Mouse (Mus musculus): Measurements from ENCODE around the gene Lmx1b. TPM values are rescaled to one million over a fixed set of nuclear protein-coding genes. Genes with fewer than 3 reads are reported as not detected.

The Lmx1b gene
- polyA plus RNA-seq, 1 experiment: not detected

- H3K36me3 ChIP-seq (ENCODE audit: control insufficient read depth, insufficient read depth, low read length): no peaks in the 10 kb centered on the region
Measured at GRCm38 (mm10) chr2:33678950-33679654, 38.8 kb upstream of the Lmx1b start.

DNA sequence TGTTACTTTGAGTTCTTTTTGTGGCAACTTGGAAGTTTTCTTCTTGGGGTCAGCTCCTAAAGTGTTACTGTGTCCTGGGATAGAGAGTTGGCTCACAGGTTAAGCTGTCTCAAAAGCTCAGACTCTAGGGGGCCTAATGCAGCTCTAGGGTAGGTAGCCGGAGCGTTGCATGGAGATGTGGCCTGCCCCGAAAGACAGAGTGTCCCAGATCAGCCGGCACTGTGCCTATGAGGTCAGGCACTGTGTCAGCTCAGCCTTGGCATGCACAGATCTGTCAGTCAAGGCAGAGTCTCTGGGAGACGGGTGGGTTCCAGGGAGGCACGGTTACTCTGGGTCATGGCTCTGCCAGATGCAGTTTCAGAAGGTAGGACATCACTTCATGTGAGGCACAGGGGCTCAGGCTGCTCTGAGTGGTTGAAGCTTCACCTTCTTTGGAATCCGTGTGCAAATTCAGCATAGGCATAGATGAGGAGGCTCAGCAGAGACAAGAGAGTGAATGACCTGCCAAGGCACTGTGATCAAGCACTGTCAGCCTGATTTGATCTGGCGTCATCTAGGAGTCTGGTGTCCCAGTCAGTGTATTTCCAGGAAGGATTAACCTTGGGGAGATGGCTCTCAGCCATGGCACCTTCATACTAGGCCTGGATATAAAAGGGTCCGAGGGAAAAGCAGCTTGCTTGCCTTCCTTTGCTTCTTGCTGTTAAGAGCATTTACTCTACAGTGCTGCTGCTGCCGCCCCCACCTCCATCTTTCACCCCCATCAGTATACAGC lies 32.6 kb upstream of the Lmx1b start:
- WGBS: 87% methylated on average over 10 of the region's 10 CpGs
- no peak overlapping the region for H3K4me3 ChIP-seq (ENCODE audit: extremely low read depth, insufficient read depth, insufficient read length)
- no peak for DNase-seq (ENCODE audit: low read depth in 1 of 2, low spot score in 2 of 2)
- no peaks in the 10 kb centered on the region for H3K27me3 ChIP-seq (ENCODE audit: control insufficient read depth, insufficient read depth, low read length)
- H3K36me3 ChIP-seq (ENCODE audit: control insufficient read depth, insufficient read depth, low read length): no peaks in the 10 kb centered on the region
- H3K4me1 ChIP-seq (ENCODE audit: control insufficient read depth, insufficient read depth, insufficient read length): no peaks in the 10 kb centered on the region
- TF ChIP-seq CTCF (IDR thresholded peaks at IDR 0.05; ENCODE audit: extremely low read depth, insufficient read depth, insufficient read length, insufficient replicate concordance) (no peak), POLR2A (IDR thresholded peaks at IDR 0.05; ENCODE audit: low read depth, low read length) (no peak)
- H3K27ac ChIP-seq (ENCODE audit: insufficient read depth, low read length): no peak overlapping the region

More at GRCm38 (mm10) chr2:33678950-33679654, 38.8 kb upstream of the Lmx1b start:
- Histone ChIP-seq H3K27me3 (ENCODE audit: control insufficient read depth, insufficient read depth, low read length) (no peaks in the 10 kb centered on the region), H3K27ac (ENCODE audit: insufficient read depth, low read length) (no peak overlapping the region), H3K4me1 (ENCODE audit: control insufficient read depth, insufficient read depth, insufficient read length) (no peaks in the 10 kb centered on the region), H3K4me3 (ENCODE audit: extremely low read depth, insufficient read depth, insufficient read length) (no peak overlapping the region)
- DNase-seq (ENCODE audit: low read depth in 1 of 2, low spot score in 2 of 2): no peak
- TF ChIP-seq POLR2A (IDR thresholded peaks at IDR 0.05; ENCODE audit: low read depth, low read length): no peak
- no peak for TF ChIP-seq CTCF (IDR thresholded peaks at IDR 0.05; ENCODE audit: extremely low read depth, insufficient read depth, insufficient read length, insufficient replicate concordance)
- 85% methylated on average over 12 of the region's 12 CpGs for WGBS

GRCm38 (mm10) chr2:33668741-33669140 lies 28.4 kb upstream of the Lmx1b start:
- WGBS: 87% methylated on average over 6 of the region's 6 CpGs
- Histone ChIP-seq H3K27ac (ENCODE audit: insufficient read depth, low read length) (no peak overlapping the region), H3K27me3 (ENCODE audit: control insufficient read depth, insufficient read depth, low read length) (no peaks in the 10 kb centered on the region), H3K4me3 (ENCODE audit: extremely low read depth, insufficient read depth, insufficient read length) (no peak overlapping the region), H3K36me3 (ENCODE audit: control insufficient read depth, insufficient read depth, low read length) (no peaks in the 10 kb centered on the region), H3K4me1 (ENCODE audit: control insufficient read depth, insufficient read depth, insufficient read length) (no peaks in the 10 kb centered on the region)
- TF ChIP-seq CTCF (IDR thresholded peaks at IDR 0.05; ENCODE audit: extremely low read depth, insufficient read depth, insufficient read length, insufficient replicate concordance): no peak
- no peak for TF ChIP-seq POLR2A (IDR thresholded peaks at IDR 0.05; ENCODE audit: low read depth, low read length)
- DNase-seq (ENCODE audit: low read depth in 1 of 2, low spot score in 2 of 2): no peak

- no peak for TF ChIP-seq POLR2A (IDR thresholded peaks at IDR 0.05; ENCODE audit: low read depth, low read length)
- TF ChIP-seq CTCF (IDR thresholded peaks at IDR 0.05; ENCODE audit: extremely low read depth, insufficient read depth, insufficient read length, insufficient replicate concordance): no peak
- no peaks in the 10 kb centered on the region for H3K4me1 ChIP-seq (ENCODE audit: control insufficient read depth, insufficient read depth, insufficient read length)
- no peak overlapping the region for H3K27ac ChIP-seq (ENCODE audit: insufficient read depth, low read length)
- DNase-seq (ENCODE audit: low read depth in 1 of 2, low spot score in 2 of 2): no peak
- no peaks in the 10 kb centered on the region for H3K27me3 ChIP-seq (ENCODE audit: control insufficient read depth, insufficient read depth, low read length)
- WGBS: 63% methylated on average over 11 of the region's 11 CpGs
- no peaks in the 10 kb centered on the region for H3K36me3 ChIP-seq (ENCODE audit: control insufficient read depth, insufficient read depth, low read length)
- H3K4me3 ChIP-seq (ENCODE audit: extremely low read depth, insufficient read depth, insufficient read length): no peak overlapping the region
Measured at GRCm38 (mm10) chr2:33666388-33666945, 26.2 kb upstream of the Lmx1b start.

- Histone ChIP-seq H3K4me1 (ENCODE audit: control insufficient read depth, insufficient read depth, insufficient read length) (no peaks in the 10 kb centered on the region), H3K4me3 (ENCODE audit: extremely low read depth, insufficient read depth, insufficient read length) (no peak overlapping the region), H3K27me3 (ENCODE audit: control insufficient read depth, insufficient read depth, low read length) (no peaks in the 10 kb centered on the region), H3K36me3 (ENCODE audit: control insufficient read depth, insufficient read depth, low read length) (no peaks in the 10 kb centered on the region), H3K27ac (ENCODE audit: insufficient read depth, low read length) (no peak overlapping the region)
- WGBS: 65% methylated on average over 13 of the region's 13 CpGs
- no peak for DNase-seq (ENCODE audit: low read depth in 1 of 2, low spot score in 2 of 2)
- no peak for TF ChIP-seq POLR2A (IDR thresholded peaks at IDR 0.05; ENCODE audit: low read depth, low read length)
- no peak for TF ChIP-seq CTCF (IDR thresholded peaks at IDR 0.05; ENCODE audit: extremely low read depth, insufficient read depth, insufficient read length, insufficient replicate concordance)
Measured at GRCm38 (mm10) chr2:33665363-33666058, 25.2 kb upstream of the Lmx1b start.

DNA sequence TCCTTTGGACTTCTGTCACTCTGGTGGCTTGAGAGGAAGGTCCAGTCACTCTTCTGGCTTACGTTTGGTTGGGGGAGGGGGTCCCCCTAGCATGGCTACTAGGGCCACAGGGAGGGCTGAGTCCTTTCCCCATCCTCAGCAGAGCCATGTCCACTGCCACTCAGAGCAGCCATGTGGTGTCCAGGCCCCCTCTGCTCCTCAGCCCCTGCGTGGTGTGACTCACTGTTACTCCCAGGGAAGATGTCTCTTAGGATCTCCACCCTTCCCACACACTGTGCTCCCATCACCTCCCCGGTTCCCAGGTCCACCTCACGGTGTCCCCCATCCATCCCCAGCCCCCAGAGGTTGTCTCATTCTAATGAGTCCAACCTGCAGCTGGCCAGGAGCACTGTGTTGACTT lies 24.4 kb upstream of the Lmx1b start:
- H3K27me3 ChIP-seq (ENCODE audit: control insufficient read depth, insufficient read depth, low read length): no peaks in the 10 kb centered on the region
- H3K27ac ChIP-seq (ENCODE audit: insufficient read depth, low read length): no peak overlapping the region
- H3K4me1 ChIP-seq (ENCODE audit: control insufficient read depth, insufficient read depth, insufficient read length): no peaks in the 10 kb centered on the region
- no peak overlapping the region for H3K4me3 ChIP-seq (ENCODE audit: extremely low read depth, insufficient read depth, insufficient read length)
- DNase-seq (ENCODE audit: low read depth in 1 of 2, low spot score in 2 of 2): no peak
- 81% methylated on average over 4 of the region's 4 CpGs for WGBS
- no peaks in the 10 kb centered on the region for H3K36me3 ChIP-seq (ENCODE audit: control insufficient read depth, insufficient read depth, low read length)
- TF ChIP-seq CTCF (IDR thresholded peaks at IDR 0.05; ENCODE audit: extremely low read depth, insufficient read depth, insufficient read length, insufficient replicate concordance) (no peak), POLR2A (IDR thresholded peaks at IDR 0.05; ENCODE audit: low read depth, low read length) (no peak)
